Mouse (Mus musculus) ovary, adult 18-20 months (tissue): ENCODE data around the gene Slc39a11.

ENCODE experiments used
- DNase-seq: peaks from one replicate; pipeline ENCODE4 v3.0.0; 2022; ENCODE audit warnings: low spot score, mixed read lengths

Slc39a11 gene

GRCm38 (mm10) chr11:113339770-113340169, 310.1 kb downstream of the Slc39a11 start:
- DNase-seq = no peak

GRCm38 (mm10) chr11:113338581-113338980, 311.3 kb downstream of the Slc39a11 start:
- no peak for DNase-seq

GRCm38 (mm10) chr11:113335706-113336105, 314.2 kb downstream of the Slc39a11 start:
- no peak for DNase-seq

- DNase-seq = no peak
Measured at GRCm38 (mm10) chr11:113334444-113334881, 315.4 kb downstream of the Slc39a11 start.

GRCm38 (mm10) chr11:113333535-113333934, 316.3 kb downstream of the Slc39a11 start:
- no peak for DNase-seq

GRCm38 (mm10) chr11:113330061-113330591, 319.8 kb downstream of the Slc39a11 start:
- no peak for DNase-seq

- DNase-seq = no peak
Measured at GRCm38 (mm10) chr11:113327499-113328062, 322.3 kb downstream of the Slc39a11 start.

- no peak for DNase-seq
Measured at GRCm38 (mm10) chr11:113326387-113327011, 323.4 kb downstream of the Slc39a11 start.

- DNase-seq = no peak
Measured at GRCm38 (mm10) chr11:113321601-113322000, 328.3 kb downstream of the Slc39a11 start.

GRCm38 (mm10) chr11:113309265-113309951, 340.5 kb downstream of the Slc39a11 start:
- DNase-seq = no peak

- no peak for DNase-seq
Measured at GRCm38 (mm10) chr11:113308256-113308941, 341.5 kb downstream of the Slc39a11 start.

GRCm38 (mm10) chr11:113303204-113303603, 346.7 kb downstream of the Slc39a11 start:
- no peak for DNase-seq

- no peak for DNase-seq
Measured at GRCm38 (mm10) chr11:113299492-113299891, 350.4 kb downstream of the Slc39a11 start.

GRCm38 (mm10) chr11:113297765-113298164, 352.1 kb downstream of the Slc39a11 start:
- DNase-seq = peak; percentile 23

GRCm38 (mm10) chr11:113296912-113297625, 352.8 kb downstream of the Slc39a11 start:
- DNase-seq = no peak

- peak; percentile 25 for DNase-seq
Measured at GRCm38 (mm10) chr11:113296162-113296561, 353.7 kb downstream of the Slc39a11 start.

GRCm38 (mm10) chr11:113294518-113294917, 355.4 kb downstream of the Slc39a11 start:
- no peak for DNase-seq

GRCm38 (mm10) chr11:113292906-113293614, 356.8 kb downstream of the Slc39a11 start:
- no peak for DNase-seq

GRCm38 (mm10) chr11:113291781-113292714, 357.8 kb downstream of the Slc39a11 start:
- no peak for DNase-seq

GRCm38 (mm10) chr11:113290911-113291310, 359.0 kb downstream of the Slc39a11 start:
- DNase-seq = no peak
